Mouse (Mus musculus) cerebral cortex, adult 2 months (tissue): ENCODE measurements around the gene Tdrd3.

Experiments
- whole genome bisulfite sequencing: fragments of 180-500 bp; shearing (Covaris S2); methylation state at CpG from one replicate; pipeline ENCODE4 v1.1.7; 2018; 5-methylcytosine and 5-hydroxymethylcytosine counted together

Gene Tdrd3

GRCm38 (mm10) chr14:87415808-87416721 is at the start of gene Tdrd3:
Tdrd3 (plus strand) TSS chr14:87416639.
- under 1% methylated on average over 85 of the region's 85 CpGs for WGBS

- WGBS: 60% methylated on average over 3 of the region's 3 CpGs
Observed at GRCm38 (mm10) chr14:87367169-87367568, 49.3 kb upstream of the Tdrd3 start.

GRCm38 (mm10) chr14:87383041-87383440 is 33.4 kb upstream of the Tdrd3 start:
- 76% methylated on average over 2 of the region's 2 CpGs for WGBS

- 90% methylated on average over 7 of the region's 7 CpGs for WGBS
Observed at GRCm38 (mm10) chr14:87384288-87385268, 31.9 kb upstream of the Tdrd3 start.

GRCm38 (mm10) chr14:87393096-87393495 is 23.3 kb upstream of the Tdrd3 start:
- WGBS: 87% methylated on average over 3 of the region's 3 CpGs

- WGBS: 64% methylated on average over 5 of the region's 5 CpGs
Observed at GRCm38 (mm10) chr14:87396643-87397042, 19.8 kb upstream of the Tdrd3 start.

GRCm38 (mm10) chr14:87415486-87415807 is 992 bp upstream of the Tdrd3 start:
- WGBS: under 1% methylated on average over 11 of the region's 11 CpGs

GRCm38 (mm10) chr14:87416755-87417690 is 584 bp downstream of the Tdrd3 start:
- under 1% methylated on average over 99 of the region's 109 CpGs for WGBS

- under 1% methylated on average over 3 of the region's 3 CpGs for WGBS
Observed at GRCm38 (mm10) chr14:87417691-87418070, 1.2 kb downstream of the Tdrd3 start.

- WGBS: 88% methylated on average over 2 of the region's 2 CpGs
Observed at GRCm38 (mm10) chr14:87419740-87420139, 3.3 kb downstream of the Tdrd3 start.

GRCm38 (mm10) chr14:87420576-87420975 is 4.1 kb downstream of the Tdrd3 start:
- 71% methylated on average over 4 of the region's 4 CpGs for WGBS

GRCm38 (mm10) chr14:87422432-87422831 is 6.0 kb downstream of the Tdrd3 start:
- 70% methylated on average over 3 of the region's 3 CpGs for WGBS

GRCm38 (mm10) chr14:87426297-87426922 is 10.0 kb downstream of the Tdrd3 start:
- WGBS: 79% methylated on average over 7 of the region's 7 CpGs

GRCm38 (mm10) chr14:87427032-87427431 is 10.6 kb downstream of the Tdrd3 start:
- 95% methylated on average over 4 of the region's 4 CpGs for WGBS

GRCm38 (mm10) chr14:87427659-87428289 is 11.3 kb downstream of the Tdrd3 start:
- 92% methylated on average over 5 of the region's 5 CpGs for whole genome bisulfite sequencing

- 75% methylated on average over 5 of the region's 5 CpGs for WGBS
Observed at GRCm38 (mm10) chr14:87433390-87433915, 17.0 kb downstream of the Tdrd3 start.

- WGBS: 74% methylated on average over 4 of the region's 4 CpGs
Observed at GRCm38 (mm10) chr14:87435382-87435781, 18.9 kb downstream of the Tdrd3 start.

- 26% methylated on average over 2 of the region's 2 CpGs for WGBS
Observed at GRCm38 (mm10) chr14:87439721-87440120, 23.3 kb downstream of the Tdrd3 start.

GRCm38 (mm10) chr14:87446331-87446913 is 30.0 kb downstream of the Tdrd3 start:
- WGBS: 73% methylated on average over 8 of the region's 8 CpGs
